Mouse (Mus musculus) heart, adult 2 months (tissue): Measurements from ENCODE around the gene Cplx3.

Source experiments
- CTCF ChIP-seq: fragments of 200-600 bp; IDR thresholded peaks from 2 replicates; pipeline ENCODE4 v1.8.1; 2022; ENCODE audit warnings: antibody characterized with exemption, mild to moderate bottlenecking, moderate library complexity
- EP300 ChIP-seq: fragments of 200-500 bp; IDR thresholded peaks from 2 replicates; pipeline ENCODE4 v1.6.1; 2011; ENCODE audit warnings: low read depth, low read length, control low read depth; ENCODE audit not compliant: insufficient read depth
- POLR2A ChIP-seq: fragments of 200-500 bp; IDR thresholded peaks from 2 replicates; pipeline ENCODE4 v1.6.1; 2011; ENCODE audit warnings: mild to moderate bottlenecking, low read depth, low read length, control low read depth; ENCODE audit not compliant: insufficient read depth

GRCm38 (mm10) chr9:57600620-57601352, 5.3 kb downstream of the Cplx3 start:
- TF ChIP-seq CTCF (no peak), POLR2A (no peak), EP300 (no peak)
